Mouse (Mus musculus): ENCODE measurements around the gene Polr1a.

Polr1a gene

GRCm38 (mm10) chr6:72001220-72001777, 92.4 kb downstream of the Polr1a start:
- no peak for DNase-seq

GRCm38 (mm10) chr6:72007411-72008212, 98.8 kb downstream of the Polr1a start:
- DNase-seq = no peak

GRCm38 (mm10) chr6:72008213-72008655, 99.4 kb downstream of the Polr1a start:
- DNase-seq = no peak

GRCm38 (mm10) chr6:72009454-72009853, 100.6 kb downstream of the Polr1a start:
- no peak for DNase-seq

- DNase-seq = no peak
Observed at GRCm38 (mm10) chr6:72014033-72014432, 105.2 kb downstream of the Polr1a start.

GRCm38 (mm10) chr6:72018052-72018451, 109.2 kb downstream of the Polr1a start:
- no peak for DNase-seq

GRCm38 (mm10) chr6:72025497-72025896, 116.6 kb downstream of the Polr1a start:
- no peak for DNase-seq

GRCm38 (mm10) chr6:72028079-72028478, 119.2 kb downstream of the Polr1a start:
- DNase-seq = no peak

- no peak for DNase-seq
Observed at GRCm38 (mm10) chr6:72029674-72030073, 120.8 kb downstream of the Polr1a start.
